In the genomic region with DNA sequence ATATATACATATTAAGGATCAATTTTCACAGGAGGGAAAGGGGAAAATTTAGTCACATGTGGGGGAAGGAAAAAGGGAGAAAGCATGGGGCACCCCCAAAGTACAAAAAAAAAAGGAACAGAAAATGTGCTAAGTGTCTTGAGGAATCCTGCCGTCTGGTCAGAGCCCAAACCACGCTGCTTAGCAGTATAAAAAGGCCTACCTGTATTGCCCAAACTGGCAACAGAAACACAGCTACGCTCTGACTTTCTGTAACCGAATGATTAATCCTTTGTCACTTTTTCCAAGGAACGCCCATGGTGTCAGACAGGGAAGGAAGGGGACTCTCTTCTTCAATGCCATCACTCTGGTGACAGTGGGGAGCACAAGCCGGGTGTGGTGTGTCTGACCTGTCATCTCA, we compare ENCODE assay signal across 13 mouse cellular contexts.
"Had no signal": no experiment of that assay in that cellular context is flagged by ENCODE, and none has a peak within 500 bp of the region (broad histone marks: within the 10 kb centered on the region; RNA-seq: fewer than 3 reads in every experiment).

No protein-coding gene starts in this region.

- H3K9ac ChIP-seq: limb, embryonic 12.5 days; liver, postnatal 0 days; neural tube, embryonic 12.5 days had no signal

- H3K27me3 ChIP-seq: limb, embryonic 12.5 days; neural tube, embryonic 12.5 days had no signal

- H3K9me3 ChIP-seq: limb, embryonic 12.5 days; midbrain, embryonic 10.5 days; neural tube, embryonic 12.5 days had no signal

- H3K27ac ChIP-seq: limb, embryonic 12.5 days; midbrain, embryonic 10.5 days; neural tube, embryonic 12.5 days had no signal

- ATAC-seq: liver, postnatal 0 days had no signal

- H3K4me1 ChIP-seq: neural tube, embryonic 12.5 days had no signal

- H3K4me3 ChIP-seq: limb, embryonic 12.5 days; midbrain, embryonic 10.5 days; myocyte; neural tube, embryonic 12.5 days had no signal

- H3K4me2 ChIP-seq: limb, embryonic 12.5 days; neural tube, embryonic 12.5 days had no signal

- DNase-seq: kidney, adult 8-10 months; kidney, postnatal 25 days; liver, postnatal 0 days; lung, postnatal 36 days; midbrain, embryonic 14.5 days; retina, postnatal 1 day; right cerebral cortex, postnatal 4 days; spleen, adult 18-20 months; thymus, postnatal 4 days had no signal
